Mouse (Mus musculus): ENCODE measurements around the gene Fscn3. TPM values are rescaled to one million over a fixed set of nuclear protein-coding genes. Genes with fewer than 3 reads are reported as not detected.

Fscn3 gene
- polyA plus RNA-seq (2015; fragmentation: Nextera tagmentation; extraction: Ambion mirVana) = 0.07 TPM in 1 of 2 replicates, not detected in the other

- DNase-seq (ENCODE audit: low spot score) = peak; percentile 28
Observed at GRCm38 (mm10) chr6:28427096-28427839, at the start of gene Fscn3. Gene Fscn3, plus strand, starts transcription at chr6:28427789.

- no peak for DNase-seq (ENCODE audit: low spot score)
Observed at GRCm38 (mm10) chr6:28381983-28382382, 45.6 kb upstream of the Fscn3 start.

- DNase-seq (ENCODE audit: low spot score) = no peak
Observed at GRCm38 (mm10) chr6:28385169-28385568, 42.4 kb upstream of the Fscn3 start.

- no peak for DNase-seq (ENCODE audit: low spot score)
Observed at GRCm38 (mm10) chr6:28389038-28389437, 38.6 kb upstream of the Fscn3 start.

- DNase-seq (ENCODE audit: low spot score) = no peak
Observed at GRCm38 (mm10) chr6:28396051-28396852, 31.3 kb upstream of the Fscn3 start.

GRCm38 (mm10) chr6:28396853-28397457 lies 30.6 kb upstream of the Fscn3 start:
- DNase-seq (ENCODE audit: low spot score) = peak; percentile 12

- peak; percentile 33 for DNase-seq (ENCODE audit: low spot score)
Observed at GRCm38 (mm10) chr6:28397681-28398203, 29.8 kb upstream of the Fscn3 start, which contains the start of gene Zfp800. Gene Zfp800, minus strand, starts transcription at chr6:28398005.

GRCm38 (mm10) chr6:28398726-28399125 lies 28.9 kb upstream of the Fscn3 start:
- DNase-seq (ENCODE audit: low spot score) = no peak

- DNase-seq (ENCODE audit: low spot score) = no peak
Observed at GRCm38 (mm10) chr6:28399791-28400190, 27.8 kb upstream of the Fscn3 start.

GRCm38 (mm10) chr6:28410053-28410452 lies 17.5 kb upstream of the Fscn3 start:
- DNase-seq (ENCODE audit: low spot score) = no peak

GRCm38 (mm10) chr6:28411236-28411635 lies 16.4 kb upstream of the Fscn3 start:
- no peak for DNase-seq (ENCODE audit: low spot score)

- DNase-seq (ENCODE audit: low spot score) = no peak
Observed at GRCm38 (mm10) chr6:28416981-28417380, 10.6 kb upstream of the Fscn3 start.

GRCm38 (mm10) chr6:28418449-28418848 lies 9.1 kb upstream of the Fscn3 start:
- DNase-seq (ENCODE audit: low spot score) = no peak

GRCm38 (mm10) chr6:28419673-28420072 lies 7.9 kb upstream of the Fscn3 start:
- no peak for DNase-seq (ENCODE audit: low spot score)

- no peak for DNase-seq (ENCODE audit: low spot score)
Observed at GRCm38 (mm10) chr6:28420361-28420760, 7.2 kb upstream of the Fscn3 start.

- no peak for DNase-seq (ENCODE audit: low spot score)
Observed at GRCm38 (mm10) chr6:28420865-28421264, 6.7 kb upstream of the Fscn3 start.

- peak; percentile 94 for DNase-seq (ENCODE audit: low spot score)
Observed at GRCm38 (mm10) chr6:28421469-28422000, 6.1 kb upstream of the Fscn3 start.

- DNase-seq (ENCODE audit: low spot score) = no peak
Observed at GRCm38 (mm10) chr6:28422651-28423290, 4.8 kb upstream of the Fscn3 start.

GRCm38 (mm10) chr6:28423313-28423712 lies 4.3 kb upstream of the Fscn3 start, which contains the start of gene Arf5:
Gene Arf5, plus strand, starts transcription at chr6:28423560.
- peak; percentile 89 for DNase-seq (ENCODE audit: low spot score)

GRCm38 (mm10) chr6:28423767-28424695 lies 3.6 kb upstream of the Fscn3 start:
- DNase-seq (ENCODE audit: low spot score) = peak; percentile 49

All from thymus, postnatal 0 days (tissue).